Mouse (Mus musculus) neural tube, embryonic 10.5 days (tissue): ENCODE results near the gene St6galnac1.

Source experiments
- DNase-seq: peaks from one replicate; pipeline ENCODE4 v3.0.0-alpha.2; 2017; ENCODE audit warnings: low spot score; ENCODE audit errors: extremely low spot score

The St6galnac1 gene

GRCm38 (mm10) chr11:116729276-116730008, 45.9 kb downstream of the St6galnac1 start:
- no peak for DNase-seq

GRCm38 (mm10) chr11:116726156-116726555, 49.2 kb downstream of the St6galnac1 start:
- DNase-seq: no peak

DNA sequence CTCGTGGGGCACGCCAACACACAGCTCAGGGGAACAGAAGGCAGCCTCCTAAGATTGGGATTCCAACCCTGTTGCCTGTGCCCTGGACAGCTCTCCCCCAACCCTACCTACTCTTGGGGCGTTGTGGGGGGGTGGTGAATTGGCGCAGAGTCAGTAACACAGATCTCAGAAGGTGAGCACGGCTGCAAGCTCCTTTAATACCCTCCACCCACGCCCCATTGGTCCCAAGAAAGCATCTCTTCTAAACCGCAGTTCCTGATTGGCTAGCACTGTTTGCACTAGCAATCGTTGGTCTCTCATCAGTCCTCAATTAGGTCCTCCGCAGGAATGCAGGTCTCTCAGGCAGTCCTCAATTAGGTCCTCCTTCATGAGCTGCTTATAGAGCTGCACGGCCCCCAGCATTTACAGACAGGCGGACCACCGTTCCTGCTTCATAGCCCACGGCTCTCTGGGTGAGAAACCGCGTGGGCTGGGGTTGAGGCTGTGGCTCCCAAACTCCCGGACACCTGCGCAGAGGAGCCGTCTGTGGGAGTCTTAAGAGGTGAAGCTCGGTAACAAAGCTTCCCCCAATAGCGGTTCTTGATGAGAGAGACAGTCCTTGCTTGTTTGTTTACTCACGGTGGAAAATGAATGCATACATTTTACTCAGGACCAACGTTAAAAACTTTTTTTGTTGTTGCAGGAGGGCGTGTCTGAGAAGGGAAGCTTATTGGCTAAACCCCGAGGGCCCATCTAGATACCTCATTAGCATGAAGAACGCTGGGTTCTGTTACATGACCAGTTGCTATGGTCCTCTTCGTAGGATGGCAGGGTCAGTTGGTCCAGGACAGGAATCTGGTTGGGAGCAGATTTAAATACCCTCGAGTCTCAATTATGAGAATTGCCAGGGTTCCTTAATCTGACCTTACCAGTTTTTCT, 50.0 kb downstream of the St6galnac1 start:
- DNase-seq: peak; percentile 30

GRCm38 (mm10) chr11:116723064-116723463, 52.2 kb downstream of the St6galnac1 start:
- no peak for DNase-seq

- DNase-seq: no peak
Measured at GRCm38 (mm10) chr11:116721548-116722271, 53.6 kb downstream of the St6galnac1 start.

GRCm38 (mm10) chr11:116720319-116720865, 54.9 kb downstream of the St6galnac1 start:
- DNase-seq: no peak
